Mouse (Mus musculus) ES-Bruce4 (cell line): ENCODE data around the gene Daxx.

ENCODE experiments used
- EP300 ChIP-seq: IDR thresholded peaks from 2 replicates; pipeline ENCODE4 v1.6.1; 2011; ENCODE audit warnings: low read depth, low read length; ENCODE audit not compliant: insufficient read depth
- POLR2A ChIP-seq: IDR thresholded peaks from one replicate; pipeline ENCODE4 v1.8.1; 2011; ENCODE audit warnings: low read length; ENCODE audit not compliant: insufficient read depth

- TF ChIP-seq EP300 (no peak), POLR2A (no peak)
These were observed 8.8 kb upstream of the Daxx start for GRCm38 (mm10) chr17:33900281-33900988.
